8 mouse cellular contexts compared by ENCODE assay signal in genomic region chr15:36688051-36688754, GRCm38 (mm10).
A peak's percentile ranks its signal among the peaks of the same experiment; 100 is the strongest.
DNase-seq lines count a peak whose midpoint lies in the region; ATAC-seq and TF ChIP-seq lines count a peak whose summit lies in the region.

No protein-coding gene starts in this region.

- peaks cover 12% of the 10 kb centered on the region for H3K4me1 ChIP-seq in thymus, adult 2 months (replicated peaks; ENCODE audit: control insufficient read depth, insufficient read depth, low read length)
- H3K4me1 ChIP-seq in embryonic facial prominence, embryonic 15.5 days: 0 out of 2 replicates have a peak, but pooled peaks cover 6% of the 10 kb centered on the region
- H3K4me1 ChIP-seq in liver, embryonic 12.5 days: peaks cover 37% of the 10 kb centered on the region
- peaks cover 5% of the 10 kb centered on the region; the same call in 1 of the 2 replicates for H3K4me1 ChIP-seq in spleen, adult 2 months (ENCODE audit: control insufficient read depth, insufficient read depth, insufficient read length)

- no peak for TF ChIP-seq CTCF in thymus, adult 2 months (IDR thresholded peaks at IDR 0.05; ENCODE audit: borderline replicate concordance, control insufficient read depth, extremely low read depth, insufficient read depth, low read length, poor library complexity)
- TF ChIP-seq CTCF in spleen, adult 2 months (IDR thresholded peaks at IDR 0.05; ENCODE audit: extremely low read depth, insufficient read depth, insufficient read length, insufficient replicate concordance): no peak
- TF ChIP-seq CTCF in left cerebral cortex, adult 2 months (IDR thresholded peaks at IDR 0.05): no peak

- peak overlapping the region; percentile 22 for H3K4me3 ChIP-seq in thymus, adult 2 months (ENCODE audit: control insufficient read depth, insufficient read depth, low read length)
- H3K4me3 ChIP-seq in embryonic facial prominence, embryonic 15.5 days (replicated peaks): peak overlapping the region; percentile 12; the same call in 1 of the 2 replicates
- peak overlapping the region; percentile 43 for H3K4me3 ChIP-seq in liver, embryonic 12.5 days
- peak overlapping the region; percentile 2; the same call in 1 of the 2 replicates for H3K4me3 ChIP-seq in spleen, adult 2 months (ENCODE audit: extremely low read depth, insufficient read depth, insufficient read length)
- H3K4me3 ChIP-seq in left cerebral cortex, adult 2 months: no peak overlapping the region

- no peak for TF ChIP-seq POLR2A in thymus, adult 2 months (IDR thresholded peaks at IDR 0.05; ENCODE audit: control insufficient read depth, extremely low read depth, insufficient read depth, low read length, poor library complexity)
- TF ChIP-seq POLR2A in spleen, adult 2 months (IDR thresholded peaks at IDR 0.05; ENCODE audit: low read depth, low read length): no peak

- H3K9me3 ChIP-seq in embryonic facial prominence, embryonic 15.5 days (replicated peaks): no peaks in the 10 kb centered on the region
- no peaks in the 10 kb centered on the region for H3K9me3 ChIP-seq in liver, embryonic 12.5 days (replicated peaks)

- no peaks in the 10 kb centered on the region for H3K27me3 ChIP-seq in thymus, adult 2 months (ENCODE audit: control insufficient read depth, insufficient read depth, low read length)
- H3K27me3 ChIP-seq in embryonic facial prominence, embryonic 15.5 days: no peaks in the 10 kb centered on the region
- peaks cover 30% of the 10 kb centered on the region for H3K27me3 ChIP-seq in liver, embryonic 12.5 days (replicated peaks)
- no peaks in the 10 kb centered on the region for H3K27me3 ChIP-seq in spleen, adult 2 months (ENCODE audit: control insufficient read depth, insufficient read depth, low read length)

- intact Hi-C loops in left cerebral cortex, adult 2 months (cut with DNase I): no loop called here

- peak; percentile 41 for DNase-seq in thymus, adult 2 months
- no peak for DNase-seq in thymus, postnatal 10 days (ENCODE audit: low spot score in 2 of 2)
- peak in 1 of 2 experiments; percentile 19 for DNase-seq in spleen, adult 2 months (ENCODE audit: low read depth in 1 of 2, low spot score in 2 of 2)
- no peak for DNase-seq in layer of hippocampus, adult 8-10 months (ENCODE audit: low spot score in 2 of 2)
- no peak for DNase-seq in left cerebral cortex, adult 2 months (ENCODE audit: extremely low spot score in 1 of 2, low spot score in 2 of 2)
- DNase-seq in ovary, postnatal 10 days (ENCODE audit: low spot score): no peak

- H3K27ac ChIP-seq in thymus, adult 2 months (ENCODE audit: control insufficient read depth, insufficient read depth, low read length): no peak overlapping the region
- peak overlapping the region; percentile 48; the same call in 1 of the 2 replicates for H3K27ac ChIP-seq in embryonic facial prominence, embryonic 15.5 days (replicated peaks)
- H3K27ac ChIP-seq in liver, embryonic 12.5 days: peak overlapping the region; percentile 55; the same call in 1 of the 2 replicates
- no peak overlapping the region for H3K27ac ChIP-seq in spleen, adult 2 months (ENCODE audit: insufficient read depth, low read length)
- H3K27ac ChIP-seq in left cerebral cortex, adult 2 months: no peak overlapping the region

- 9% methylated on average over 17 of the region's 17 CpGs for WGBS in thymus, adult 2 months
- WGBS in embryonic facial prominence, embryonic 15.5 days: 8% methylated on average over 17 of the region's 17 CpGs
- 6% methylated on average over 17 of the region's 17 CpGs for WGBS in liver, embryonic 12.5 days (ENCODE audit: insufficient replicate concordance)
- WGBS in spleen, adult 2 months: 10% methylated on average over 17 of the region's 17 CpGs

- 0 out of 2 replicates have a peak, but pooled peaks have one; percentile 24 for ATAC-seq in embryonic facial prominence, embryonic 15.5 days (ENCODE audit: insufficient number of reproducible peaks, low FRiP score, low TSS enrichment, low read depth)
- peak; percentile 75 for ATAC-seq in liver, embryonic 12.5 days

- peak overlapping the region; percentile 40 for H3K4me2 ChIP-seq in embryonic facial prominence, embryonic 15.5 days (replicated peaks)
- peak overlapping the region; percentile 71 for H3K4me2 ChIP-seq in liver, embryonic 12.5 days

- H3K9ac ChIP-seq in embryonic facial prominence, embryonic 15.5 days: no peak overlapping the region
- H3K9ac ChIP-seq in liver, embryonic 12.5 days: peak overlapping the region; percentile 46; the same call in 1 of the 2 replicates

- H3K36me3 ChIP-seq in thymus, adult 2 months (ENCODE audit: control insufficient read depth, insufficient read depth, low read length): no peaks in the 10 kb centered on the region
- no peaks in the 10 kb centered on the region for H3K36me3 ChIP-seq in embryonic facial prominence, embryonic 15.5 days
- H3K36me3 ChIP-seq in liver, embryonic 12.5 days: no peaks in the 10 kb centered on the region
- no peaks in the 10 kb centered on the region for H3K36me3 ChIP-seq in spleen, adult 2 months (ENCODE audit: control insufficient read depth, insufficient read depth, low read length)

Comparison
In these comparisons a context has a peak if more than half of its experiments do, and no peak if none do; other contexts are left out.
1. H3K27ac ChIP-seq: peak in embryonic facial prominence, embryonic 15.5 days (single experiment) and liver, embryonic 12.5 days (single experiment); none in thymus, adult 2 months (single experiment), spleen, adult 2 months (single experiment) and left cerebral cortex, adult 2 months (single experiment).